Mouse (Mus musculus): ENCODE results near the gene Hist1h4k. TPM values are rescaled to one million over a fixed set of nuclear protein-coding genes. Genes with fewer than 3 reads are reported as not detected.
"Not testable (repeated sequence)": the region's sequence is repeated elsewhere in the genome, so short reads cannot be mapped to it uniquely, and the experiment has no call there.

Gene Hist1h4k
- total and polyA plus RNA-seq, 2 experiments from 2014 or later = 0.55 to 1,132 TPM

DNA sequence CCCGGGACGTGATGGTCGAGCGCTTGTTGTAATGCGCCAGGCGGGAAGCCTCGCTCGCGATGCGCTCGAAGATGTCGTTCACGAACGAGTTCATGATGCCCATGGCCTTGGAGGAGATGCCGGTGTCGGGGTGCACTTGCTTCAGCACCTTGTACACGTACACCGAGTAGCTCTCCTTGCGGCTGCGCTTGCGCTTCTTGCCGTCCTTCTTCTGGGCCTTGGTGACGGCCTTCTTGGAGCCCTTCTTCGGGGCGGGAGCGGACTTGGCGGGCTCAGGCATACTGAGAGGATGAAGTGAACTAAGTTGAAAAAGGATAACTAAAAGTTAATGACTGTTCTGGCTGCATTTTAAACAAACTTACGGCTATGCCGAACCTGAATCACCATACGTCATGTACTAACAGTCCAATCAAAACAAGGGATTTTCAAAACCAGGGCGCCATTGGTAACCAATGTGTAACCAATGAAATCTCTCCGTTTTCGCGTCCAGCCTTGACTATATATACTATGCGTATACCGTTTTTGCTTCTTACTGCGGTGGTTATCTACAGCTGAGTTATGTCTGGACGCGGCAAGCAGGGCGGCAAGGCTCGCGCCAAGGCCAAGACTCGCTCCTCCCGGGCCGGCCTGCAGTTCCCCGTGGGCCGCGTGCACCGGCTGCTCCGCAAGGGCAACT is 34.3 kb downstream of the Hist1h4k start, which contains the start of the genes Hist1h2bl and Hist1h2ai:
Gene Hist1h2bl (minus strand): TSS at position 280 of the 676 bp plus-strand sequence.
Gene Hist1h2ai (plus strand): TSS at position 559 of the 676 bp plus-strand sequence.
- ATAC-seq (ENCODE audit: insufficient read depth, low read depth) (peak; percentile 89), DNase-seq (ENCODE audit: low spot score) (peak; percentile 95)
- WGBS = under 1% methylated on average over 29 of the region's 50 CpGs
- H3K4me2 ChIP-seq (ENCODE audit: low read depth, low read length) = peak within 1 kb of the TSS; percentile 73
- peak; percentile 54; the same call in 1 of the 2 replicates for TF ChIP-seq EP300 (IDR thresholded peaks at IDR 0.05; ENCODE audit: low read depth)
- H3K27me3 ChIP-seq (ENCODE audit: control insufficient read depth, insufficient read depth, low read length); H3K36me3 ChIP-seq (replicated peaks; ENCODE audit: control insufficient read depth, insufficient read depth, low read length); H3K9me3 ChIP-seq (replicated peaks; ENCODE audit: control insufficient read depth, low read length): not testable (repeated sequence)
- peak within 1 kb of the TSS; percentile 44 for H3K4me3 ChIP-seq (ENCODE audit: low read depth, low read length)
- peaks cover 17% of the 10 kb centered on the region for H3K4me1 ChIP-seq (ENCODE audit: control insufficient read depth, insufficient read depth)
- H3K27ac ChIP-seq (ENCODE audit: low read depth) = peak within 1 kb of the TSS; percentile 89
- peak within 1 kb of the TSS; percentile 62 for H3K9ac ChIP-seq (replicated peaks; ENCODE audit: low read depth, low read length)

DNA sequence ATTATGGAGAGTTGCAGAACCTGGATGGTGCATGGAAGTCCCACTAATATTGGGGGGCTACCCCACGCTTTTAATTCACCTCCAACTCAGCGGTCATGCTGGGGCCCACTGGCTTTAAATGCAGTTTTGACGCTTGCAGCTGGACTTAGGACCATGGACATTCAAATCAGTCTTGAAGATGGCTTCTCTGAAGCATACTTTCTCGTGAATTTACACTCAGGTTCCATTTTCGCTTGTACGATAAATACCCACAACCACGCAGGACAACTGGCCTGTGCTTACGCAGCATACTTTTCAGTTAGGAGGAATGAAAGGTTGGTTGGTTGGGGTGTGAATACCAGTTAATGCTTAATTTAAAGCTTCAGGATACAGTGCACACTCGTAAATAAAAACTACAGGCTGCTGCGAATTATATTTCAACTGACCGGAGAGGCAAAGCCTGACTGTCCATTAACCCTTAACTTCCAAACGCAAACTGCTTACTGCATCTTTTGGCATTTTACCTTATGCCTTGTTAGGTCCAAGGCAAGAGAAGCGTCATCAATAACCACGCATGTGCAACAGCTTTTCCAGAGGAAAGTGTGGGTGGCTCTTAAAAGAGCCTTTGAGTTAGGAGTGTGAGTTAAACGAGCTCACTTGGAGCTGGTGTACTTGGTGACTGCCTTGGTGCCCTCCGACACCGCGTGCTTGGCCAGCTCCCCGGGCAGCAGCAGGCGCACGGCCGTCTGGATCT is 35.0 kb downstream of the Hist1h4k start:
- H3K36me3 ChIP-seq (replicated peaks; ENCODE audit: control insufficient read depth, insufficient read depth, low read length) = no peaks in the 10 kb centered on the region
- peak overlapping the region; percentile 73 for H3K4me2 ChIP-seq (ENCODE audit: low read depth, low read length)
- no peaks in the 10 kb centered on the region for H3K9me3 ChIP-seq (replicated peaks; ENCODE audit: control insufficient read depth, low read length)
- H3K9ac ChIP-seq (replicated peaks; ENCODE audit: low read depth, low read length) = no peak overlapping the region; the same call in 1 of the 2 replicates
- peak overlapping the region; percentile 89 for H3K27ac ChIP-seq (ENCODE audit: low read depth)
- peaks cover 14% of the 10 kb centered on the region for H3K4me1 ChIP-seq (ENCODE audit: control insufficient read depth, insufficient read depth)
- no peak for DNase-seq (ENCODE audit: low spot score)
- no peak for TF ChIP-seq CTCF (IDR thresholded peaks at IDR 0.05; ENCODE audit: low read depth)
- no peak for TF ChIP-seq EP300 (IDR thresholded peaks at IDR 0.05; ENCODE audit: low read depth)
- ATAC-seq (ENCODE audit: insufficient read depth, low read depth) = no peak
- 1% methylated on average over 22 of the region's 22 CpGs for WGBS
- no peaks in the 10 kb centered on the region for H3K27me3 ChIP-seq (ENCODE audit: control insufficient read depth, insufficient read depth, low read length)
- H3K4me3 ChIP-seq (ENCODE audit: low read depth, low read length) = peak overlapping the region; percentile 44

DNA sequence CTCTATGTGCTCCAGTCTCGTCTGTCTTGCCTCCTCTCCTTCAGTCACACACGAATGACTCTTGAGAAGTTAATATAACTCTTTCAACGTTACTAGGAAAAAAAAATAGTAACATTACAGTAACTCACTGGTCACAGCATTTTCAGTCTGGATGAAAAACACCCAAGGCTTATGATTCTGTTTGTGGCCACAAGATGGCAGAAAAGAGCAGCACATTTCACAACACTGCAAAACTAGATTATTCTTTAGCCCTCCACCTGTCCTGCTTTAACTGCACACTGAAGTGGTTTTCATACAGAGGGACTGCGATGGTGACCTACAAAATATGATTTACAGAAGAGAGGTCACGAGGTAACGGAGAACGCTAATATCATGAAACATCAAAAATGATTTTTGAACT is 35.6 kb downstream of the Hist1h4k start:
- Histone ChIP-seq H3K4me3 (ENCODE audit: low read depth, low read length) (peak overlapping the region; percentile 44), H3K9me3 (replicated peaks; ENCODE audit: control insufficient read depth, low read length) (no peaks in the 10 kb centered on the region), H3K9ac (replicated peaks; ENCODE audit: low read depth, low read length) (no peak overlapping the region), H3K36me3 (replicated peaks; ENCODE audit: control insufficient read depth, insufficient read depth, low read length) (no peaks in the 10 kb centered on the region), H3K4me1 (ENCODE audit: control insufficient read depth, insufficient read depth) (peaks cover 14% of the 10 kb centered on the region), H3K4me2 (ENCODE audit: low read depth, low read length) (peak overlapping the region; percentile 73), H3K27ac (ENCODE audit: low read depth) (no peak overlapping the region), H3K27me3 (ENCODE audit: control insufficient read depth, insufficient read depth, low read length) (no peaks in the 10 kb centered on the region)
- ATAC-seq (ENCODE audit: insufficient read depth, low read depth) (no peak), DNase-seq (ENCODE audit: low spot score) (peak; percentile 82)
- WGBS = under 1% methylated on average over 7 of the region's 7 CpGs
- TF ChIP-seq CTCF (IDR thresholded peaks at IDR 0.05; ENCODE audit: low read depth) = peak; percentile 83
- TF ChIP-seq EP300 (IDR thresholded peaks at IDR 0.05; ENCODE audit: low read depth) = no peak

DNA sequence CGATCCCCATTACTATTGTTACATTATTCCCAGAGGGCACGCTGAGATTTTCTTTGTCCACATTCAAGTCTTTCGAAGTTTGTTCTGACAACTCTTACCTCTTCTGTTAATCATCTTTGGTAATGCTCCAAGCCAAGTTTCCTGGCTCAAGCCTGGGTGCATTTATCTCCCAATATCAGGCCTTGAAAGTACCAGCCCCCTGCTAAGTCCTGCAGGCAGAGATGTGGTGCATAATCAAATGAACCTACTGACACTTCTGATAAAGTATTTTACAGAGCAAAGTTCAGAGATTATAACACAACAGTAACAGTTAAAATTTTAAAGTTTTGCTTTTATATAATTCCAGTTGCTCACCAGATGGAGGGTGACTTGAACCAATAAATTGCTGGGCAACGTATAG is 38.6 kb downstream of the Hist1h4k start:
- Histone ChIP-seq H3K9me3 (replicated peaks; ENCODE audit: control insufficient read depth, low read length) (no peaks in the 10 kb centered on the region), H3K27ac (ENCODE audit: low read depth) (no peak overlapping the region), H3K4me2 (ENCODE audit: low read depth, low read length) (peak overlapping the region; percentile 79), H3K4me3 (ENCODE audit: low read depth, low read length) (peak overlapping the region; percentile 63; the same call in 1 of the 2 replicates), H3K36me3 (replicated peaks; ENCODE audit: control insufficient read depth, insufficient read depth, low read length) (no peaks in the 10 kb centered on the region), H3K9ac (replicated peaks; ENCODE audit: low read depth, low read length) (peak overlapping the region; percentile 64; the same call in 1 of the 2 replicates), H3K4me1 (ENCODE audit: control insufficient read depth, insufficient read depth) (peaks cover 14% of the 10 kb centered on the region), H3K27me3 (ENCODE audit: control insufficient read depth, insufficient read depth, low read length) (no peaks in the 10 kb centered on the region)
- ATAC-seq (ENCODE audit: insufficient read depth, low read depth) (no peak), DNase-seq (ENCODE audit: low spot score) (no peak)
- TF ChIP-seq EP300 (IDR thresholded peaks at IDR 0.05; ENCODE audit: low read depth) (no peak), CTCF (IDR thresholded peaks at IDR 0.05; ENCODE audit: low read depth) (no peak)
- WGBS = 27% methylated on average over 4 of the region's 4 CpGs

DNA sequence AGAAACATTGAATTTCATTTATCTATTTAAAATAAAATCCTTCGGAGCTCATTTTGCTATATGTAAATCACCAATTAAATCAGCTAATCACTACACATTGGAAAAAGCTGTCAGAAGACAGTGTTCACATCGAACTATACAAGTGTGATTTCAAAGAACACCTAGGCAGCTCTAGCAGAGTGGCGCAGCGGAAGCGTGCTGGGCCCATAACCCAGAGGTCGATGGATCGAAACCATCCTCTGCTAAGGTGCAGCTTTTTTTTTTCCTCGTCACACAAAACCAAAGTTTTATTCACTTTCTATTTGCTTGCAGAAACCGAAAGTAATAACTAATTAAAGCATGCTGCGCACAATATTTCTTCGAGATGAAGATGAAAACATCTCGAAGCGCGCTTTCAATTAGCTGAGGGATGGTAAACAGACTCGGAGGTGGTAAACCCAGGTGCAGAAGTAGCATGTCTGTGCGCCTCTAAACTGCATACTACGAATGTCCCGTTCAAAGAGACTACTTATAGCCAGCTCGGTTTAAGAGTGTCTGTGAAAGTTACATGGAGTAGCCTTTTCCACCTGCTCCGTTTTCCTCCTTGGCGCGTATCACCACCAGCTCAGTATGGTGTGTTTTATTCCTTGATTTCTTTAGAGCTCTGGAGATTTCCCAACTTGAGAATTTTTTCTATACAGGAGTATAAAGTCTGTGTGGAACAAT is 39.3 kb downstream of the Hist1h4k start:
- Histone ChIP-seq H3K9ac (replicated peaks; ENCODE audit: low read depth, low read length) (peak overlapping the region; percentile 64), H3K4me3 (ENCODE audit: low read depth, low read length) (peak overlapping the region; percentile 63), H3K27ac (ENCODE audit: low read depth) (peak overlapping the region; percentile 13; the same call in 1 of the 2 replicates), H3K4me1 (ENCODE audit: control insufficient read depth, insufficient read depth) (peaks cover 14% of the 10 kb centered on the region), H3K9me3 (replicated peaks; ENCODE audit: control insufficient read depth, low read length) (no peaks in the 10 kb centered on the region), H3K27me3 (ENCODE audit: control insufficient read depth, insufficient read depth, low read length) (no peaks in the 10 kb centered on the region), H3K36me3 (replicated peaks; ENCODE audit: control insufficient read depth, insufficient read depth, low read length) (no peaks in the 10 kb centered on the region), H3K4me2 (ENCODE audit: low read depth, low read length) (peak overlapping the region; percentile 79)
- TF ChIP-seq CTCF (IDR thresholded peaks at IDR 0.05; ENCODE audit: low read depth) = no peak
- no peak for TF ChIP-seq EP300 (IDR thresholded peaks at IDR 0.05; ENCODE audit: low read depth)
- ATAC-seq (ENCODE audit: insufficient read depth, low read depth) = peak; percentile 77
- peak; percentile 50 for DNase-seq (ENCODE audit: low spot score)
- 2% methylated on average over 22 of the region's 22 CpGs for WGBS
